Mouse (Mus musculus) forebrain, embryonic 11.5 days (tissue): ENCODE measurements at regions not wholly inside any gene's neighbourhood (a gene's known extent, or its start where the extent isn't known, plus 50 kb on each side); places are given as distances from the start of the nearest gene placed in this dataset.
A peak's percentile ranks its signal among the peaks of the same experiment; 100 is the strongest.

Source experiments
- ATAC-seq: fragments of 200-750 bp; cut with Nextera tagmentation; replicated peaks from 2 replicates; pipeline ENCODE4 v1.8.0; 2017; ENCODE audit warnings: moderate TSS enrichment; ENCODE audit not compliant: low FRiP score
- DNase-seq: peaks from one replicate; pipeline ENCODE4 v3.0.0-alpha.2; 2017; ENCODE audit warnings: low spot score
- H3K27ac ChIP-seq: fragments of 300-500 bp; sonication (generic); 2 replicates; pipeline ENCODE4 v1.5.1; 2014; ENCODE audit warnings: low read depth, low read length
- H3K27me3 ChIP-seq: fragments of 300-500 bp; sonication (generic); 2 replicates; pipeline ENCODE4 v1.6.1; 2014; ENCODE audit warnings: mild to moderate bottlenecking, low read length, mixed read lengths; ENCODE audit not compliant: control insufficient read depth, insufficient read depth
- H3K36me3 ChIP-seq: fragments of 300-500 bp; sonication (generic); 2 replicates; pipeline ENCODE4 v1.6.1; 2014; ENCODE audit warnings: mild to moderate bottlenecking, low read length, moderate library complexity, mixed read lengths; ENCODE audit not compliant: control insufficient read depth, insufficient read depth
- H3K4me1 ChIP-seq: fragments of 300-500 bp; sonication (generic); replicated peaks from 2 replicates; pipeline ENCODE4 v1.6.1; 2014; ENCODE audit warnings: low read length, mixed read lengths; ENCODE audit not compliant: control insufficient read depth, insufficient read depth
- H3K4me2 ChIP-seq: fragments of 300-500 bp; sonication (generic); 2 replicates; pipeline ENCODE4 v1.6.1; 2014; ENCODE audit warnings: low read depth, mild to moderate bottlenecking, low read length, moderate library complexity, mixed read lengths; ENCODE audit not compliant: severe bottlenecking
- H3K4me3 ChIP-seq: fragments of 300-500 bp; sonication (generic); 2 replicates; pipeline ENCODE4 v1.5.1; 2014; ENCODE audit warnings: low read depth, low read length
- H3K9ac ChIP-seq: fragments of 300-500 bp; sonication (generic); 2 replicates; pipeline ENCODE4 v1.6.1; 2014; ENCODE audit warnings: low read length
- H3K9me3 ChIP-seq: fragments of 300-500 bp; sonication (generic); 2 replicates; pipeline ENCODE4 v1.6.1; 2016; ENCODE audit warnings: low read length, mixed read lengths; ENCODE audit not compliant: control insufficient read depth
- WGBS: fragments of 180-500 bp; shearing (Covaris S2); extraction: QIAGEN DNeasy Blood & Tissue Kit; methylation state at CpG from one replicate; pipeline ENCODE4 v1.1.7; 2014; 5-methylcytosine and 5-hydroxymethylcytosine counted together

GRCm38 (mm10) chr11:35021990-35022625 is 98.9 kb upstream of the Slit3 start:
- Histone ChIP-seq H3K4me3 (no peak overlapping the region), H3K36me3 (no peaks in the 10 kb centered on the region), H3K27me3 (no peaks in the 10 kb centered on the region), H3K9ac (no peak overlapping the region), H3K9me3 (no peaks in the 10 kb centered on the region), H3K27ac (no peak overlapping the region), H3K4me1 (no peaks in the 10 kb centered on the region), H3K4me2 (no peak overlapping the region)
- DNase-seq (no peak), ATAC-seq (no peak)
- WGBS: 71% methylated on average over 3 of the region's 3 CpGs

GRCm38 (mm10) chr11:35016998-35017397 is 104.0 kb upstream of the Slit3 start:
- WGBS: 82% methylated on average over 3 of the region's 3 CpGs
- ATAC-seq: no peak

GRCm38 (mm10) chr11:35011521-35012476 is 109.2 kb upstream of the Slit3 start:
- Histone ChIP-seq H3K9ac (no peak overlapping the region), H3K27ac (peak overlapping the region; percentile 7; the same call in 1 of the 2 replicates), H3K27me3 (no peaks in the 10 kb centered on the region), H3K4me1 (0 out of 2 replicates have a peak, but pooled peaks cover 2% of the 10 kb centered on the region), H3K9me3 (no peaks in the 10 kb centered on the region), H3K36me3 (no peaks in the 10 kb centered on the region), H3K4me2 (no peak overlapping the region), H3K4me3 (no peak overlapping the region)
- ATAC-seq (no peak), DNase-seq (peak; percentile 51)
- 62% methylated on average over 24 of the region's 24 CpGs for WGBS

More at GRCm38 (mm10) chr11:35016998-35017397, 104.0 kb upstream of the Slit3 start:
- no peak overlapping the region for H3K9ac ChIP-seq
- no peaks in the 10 kb centered on the region for H3K9me3 ChIP-seq
- no peak overlapping the region for H3K27ac ChIP-seq
- no peak overlapping the region for H3K4me2 ChIP-seq
- no peak overlapping the region for H3K4me3 ChIP-seq
- no peaks in the 10 kb centered on the region for H3K4me1 ChIP-seq
- H3K36me3 ChIP-seq: no peaks in the 10 kb centered on the region
- DNase-seq: no peak
- H3K27me3 ChIP-seq: no peaks in the 10 kb centered on the region

- no peak overlapping the region for H3K4me3 ChIP-seq
- no peaks in the 10 kb centered on the region for H3K36me3 ChIP-seq
- WGBS: 48% methylated on average over 20 of the region's 20 CpGs
- no peak overlapping the region for H3K27ac ChIP-seq
- DNase-seq: no peak
- no peaks in the 10 kb centered on the region for H3K27me3 ChIP-seq
- no peaks in the 10 kb centered on the region for H3K9me3 ChIP-seq
- H3K4me1 ChIP-seq: 0 out of 2 replicates have a peak, but pooled peaks cover 3% of the 10 kb centered on the region
- ATAC-seq: no peak
- H3K4me2 ChIP-seq: no peak overlapping the region
- H3K9ac ChIP-seq: no peak overlapping the region
Measured at GRCm38 (mm10) chr11:35006773-35007567, 114.1 kb upstream of the Slit3 start.

GRCm38 (mm10) chr11:35005143-35005542 is 115.9 kb upstream of the Slit3 start:
- H3K27me3 ChIP-seq: no peaks in the 10 kb centered on the region
- H3K27ac ChIP-seq: no peak overlapping the region
- H3K4me3 ChIP-seq: no peak overlapping the region
- no peaks in the 10 kb centered on the region for H3K9me3 ChIP-seq
- DNase-seq (no peak), ATAC-seq (no peak)
- WGBS: 79% methylated on average over 3 of the region's 3 CpGs
- no peak overlapping the region for H3K9ac ChIP-seq
- H3K4me1 ChIP-seq: 0 out of 2 replicates have a peak, but pooled peaks cover 1% of the 10 kb centered on the region
- H3K36me3 ChIP-seq: no peaks in the 10 kb centered on the region
- H3K4me2 ChIP-seq: no peak overlapping the region

GRCm38 (mm10) chr11:35004431-35004830 is 116.6 kb upstream of the Slit3 start:
- no peaks in the 10 kb centered on the region for H3K27me3 ChIP-seq
- H3K36me3 ChIP-seq: no peaks in the 10 kb centered on the region
- WGBS: 82% methylated on average over 1 of the region's 1 CpGs
- no peak overlapping the region for H3K9ac ChIP-seq
- ATAC-seq (no peak), DNase-seq (no peak)
- H3K4me2 ChIP-seq: no peak overlapping the region
- 0 out of 2 replicates have a peak, but pooled peaks cover 1% of the 10 kb centered on the region for H3K4me1 ChIP-seq
- no peak overlapping the region for H3K4me3 ChIP-seq
- H3K27ac ChIP-seq: no peak overlapping the region
- no peaks in the 10 kb centered on the region for H3K9me3 ChIP-seq

GRCm38 (mm10) chr11:35003956-35004355 is 117.1 kb upstream of the Slit3 start:
- Histone ChIP-seq H3K4me2 (no peak overlapping the region), H3K9ac (no peak overlapping the region), H3K27me3 (no peaks in the 10 kb centered on the region), H3K27ac (no peak overlapping the region), H3K36me3 (no peaks in the 10 kb centered on the region), H3K9me3 (no peaks in the 10 kb centered on the region), H3K4me1 (0 out of 2 replicates have a peak, but pooled peaks cover 1% of the 10 kb centered on the region), H3K4me3 (no peak overlapping the region)
- DNase-seq (no peak), ATAC-seq (no peak)
- WGBS: 27% methylated on average over 3 of the region's 3 CpGs

GRCm38 (mm10) chr11:34997906-34998305 is 123.1 kb upstream of the Slit3 start:
- Histone ChIP-seq H3K4me1 (no peaks in the 10 kb centered on the region), H3K27me3 (no peaks in the 10 kb centered on the region), H3K9ac (no peak overlapping the region), H3K4me3 (no peak overlapping the region), H3K9me3 (no peaks in the 10 kb centered on the region), H3K27ac (no peak overlapping the region), H3K4me2 (no peak overlapping the region), H3K36me3 (no peaks in the 10 kb centered on the region)
- no peak for DNase-seq
- WGBS: 89% methylated on average over 2 of the region's 2 CpGs
- no peak for ATAC-seq
